Mouse (Mus musculus) CH12F3 (cell line): ENCODE results near the gene Gm4846.
"Not testable (repeated sequence)": the region's sequence is repeated elsewhere in the genome, so short reads cannot be mapped to it uniquely, and the experiment has no call there.

Experiments used
- in situ Hi-C: fragments of 300-500 bp; cut with MboI; formaldehyde crosslinking; loops from 2 replicates; pipeline ENCODE4 v1.14.3; 2020; ENCODE audit warnings: low sequenced_read_pairs

Gene Gm4846

GRCm38 (mm10) chr1:166497488-166497887 lies at the start of gene Gm4846:
Gene Gm4846, minus strand, starts transcription at chr1:166497588.
- in situ Hi-C loops: not testable (repeated sequence)

GRCm38 (mm10) chr1:166531521-166531920 lies 34.1 kb upstream of the Gm4846 start:
- in situ Hi-C loops: not testable (repeated sequence)

GRCm38 (mm10) chr1:166524709-166525108 lies 27.3 kb upstream of the Gm4846 start:
- in situ Hi-C loops: not testable (repeated sequence)

- in situ Hi-C loops: not testable (repeated sequence)
Measured at GRCm38 (mm10) chr1:166519626-166520025, 22.2 kb upstream of the Gm4846 start.

GRCm38 (mm10) chr1:166516556-166516955 lies 19.2 kb upstream of the Gm4846 start:
- in situ Hi-C loops: no loop called here

GRCm38 (mm10) chr1:166504206-166504605 lies 6.8 kb upstream of the Gm4846 start:
- in situ Hi-C loops: not testable (repeated sequence)

- in situ Hi-C loops: no loop called here
Measured at GRCm38 (mm10) chr1:166479503-166479902, 17.9 kb downstream of the Gm4846 start.

- in situ Hi-C loops: no loop called here
Measured at GRCm38 (mm10) chr1:166467172-166467571, 30.2 kb downstream of the Gm4846 start.

- in situ Hi-C loops: no loop called here
Measured at GRCm38 (mm10) chr1:166462544-166462943, 34.8 kb downstream of the Gm4846 start.

GRCm38 (mm10) chr1:166441992-166442391 lies 55.4 kb downstream of the Gm4846 start:
- in situ Hi-C loops: loop anchor here (25.0 kb wide), 1 partner anchor 295 kb away; no protein-coding TSS in a partner anchor

GRCm38 (mm10) chr1:166439426-166439825 lies 58.0 kb downstream of the Gm4846 start:
- in situ Hi-C loops: loop anchor here (10.0 to 25.0 kb wide), 2 partner anchors 298 to 775 kb away; no protein-coding TSS in a partner anchor
